Mouse (Mus musculus) forebrain, postnatal 0 days (tissue): ENCODE data around the gene Mrps12. TPM values are rescaled to one million over a fixed set of nuclear protein-coding genes. Genes with fewer than 3 reads are reported as not detected.
A peak's percentile ranks its signal among the peaks of the same experiment; 100 is the strongest.

Experiments
- ATAC-seq: fragments of 200-750 bp; cut with Nextera tagmentation; 2 replicates; pipeline ENCODE4 v1.8.0; 2017; ENCODE audit warnings: mild to moderate bottlenecking, moderate library complexity
- DNase-seq: peaks from one replicate; pipeline ENCODE4 v3.0.0-alpha.2; 2015
- H3K27ac ChIP-seq: fragments of 300-500 bp; sonication (generic); 2 replicates; pipeline ENCODE4 v1.5.1; 2014; ENCODE audit warnings: low read depth, mild to moderate bottlenecking, antibody characterized with exemption, low read length, moderate library complexity, mixed read lengths
- H3K27me3 ChIP-seq: fragments of 300-500 bp; sonication (generic); 2 replicates; pipeline ENCODE4 v1.6.1; 2014; ENCODE audit warnings: mild to moderate bottlenecking, low read length, mixed read lengths; ENCODE audit not compliant: insufficient read depth
- H3K36me3 ChIP-seq: fragments of 300-500 bp; sonication (generic); 2 replicates; pipeline ENCODE4 v1.6.1; 2014; ENCODE audit warnings: mild to moderate bottlenecking, moderate library complexity; ENCODE audit not compliant: insufficient read depth
- H3K4me1 ChIP-seq: fragments of 300-500 bp; sonication (generic); 2 replicates; pipeline ENCODE4 v1.6.1; 2014; ENCODE audit warnings: antibody characterized with exemption; ENCODE audit not compliant: insufficient read depth
- H3K4me2 ChIP-seq: fragments of 300-500 bp; sonication (generic); 2 replicates; pipeline ENCODE4 v1.6.1; 2014; ENCODE audit warnings: low read depth, mild to moderate bottlenecking, moderate library complexity
- H3K4me3 ChIP-seq: fragments of 300-500 bp; sonication (generic); 2 replicates; pipeline ENCODE4 v1.5.1; 2014; ENCODE audit warnings: low read depth, low read length, mixed read lengths
- H3K9ac ChIP-seq: fragments of 300-500 bp; sonication (generic); 2 replicates; pipeline ENCODE4 v1.6.1; 2014; ENCODE audit warnings: mild to moderate bottlenecking
- H3K9me3 ChIP-seq: fragments of 300-500 bp; sonication (generic); 2 replicates; pipeline ENCODE4 v1.6.1; 2016; ENCODE audit warnings: low read length
- CTCF ChIP-seq: sonication (generic); IDR thresholded peaks from 2 replicates; pipeline ENCODE4 v1.5.1; 2016; ENCODE audit warnings: antibody characterized with exemption, control low read depth, low read depth
- WGBS: fragments of 180-500 bp; shearing (Covaris S2); extraction: QIAGEN DNeasy Blood & Tissue Kit; methylation state at CpG from one replicate; pipeline ENCODE4 v1.1.7; 2014; 5-methylcytosine and 5-hydroxymethylcytosine counted together
- polyA plus RNA-seq: library from polyadenylated mRNA; unstranded; fragments of >200 nt; fragmentation: Nextera tagmentation; extraction: Ambion mirVana; gene quantifications from 2 replicates; pipeline ENCODE4 v1.2.1, GENCODE M21; 2015
- total RNA-seq: library from RNA; depleted of rRNA; stranded (reverse); fragments of >200 nt; gene quantifications from 2 replicates; pipeline ENCODE4 v1.2.3, GENCODE M21; 2014

The Mrps12 gene
- total and polyA plus RNA-seq, 2 experiments from 2014 or later: 48.6 to 101 TPM

DNA sequence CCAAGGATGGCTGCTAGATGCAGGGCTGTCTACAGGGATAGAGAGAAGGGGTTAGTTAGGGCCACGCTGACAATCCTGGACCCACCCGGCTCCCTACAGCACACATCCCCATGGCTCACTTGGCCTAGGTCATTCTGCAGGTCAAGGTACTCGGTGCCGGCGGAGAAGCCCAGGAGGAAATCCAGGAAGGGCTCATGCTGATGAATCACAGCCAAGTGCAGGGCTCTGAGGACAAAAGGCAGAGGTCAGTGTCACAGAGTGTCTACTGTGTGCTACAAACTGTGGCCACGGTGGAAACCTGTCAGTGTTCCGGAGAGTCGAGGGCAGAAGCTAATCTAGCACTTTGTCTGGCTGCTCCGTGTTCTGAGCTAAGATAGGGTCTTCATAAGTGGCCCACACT is 20.3 kb upstream of the Mrps12 start:
- ATAC-seq (no peak), DNase-seq (no peak)
- Histone ChIP-seq H3K9ac (no peak overlapping the region), H3K27ac (no peak overlapping the region), H3K4me1 (peaks cover 8% of the 10 kb centered on the region; the same call in 1 of the 2 replicates), H3K36me3 (peaks cover 37% of the 10 kb centered on the region), H3K27me3 (0 out of 2 replicates have a peak, but pooled peaks cover 1% of the 10 kb centered on the region), H3K4me2 (no peak overlapping the region), H3K4me3 (no peak overlapping the region), H3K9me3 (no peaks in the 10 kb centered on the region)
- no peak for TF ChIP-seq CTCF
- WGBS: 89% methylated on average over 9 of the region's 9 CpGs

DNA sequence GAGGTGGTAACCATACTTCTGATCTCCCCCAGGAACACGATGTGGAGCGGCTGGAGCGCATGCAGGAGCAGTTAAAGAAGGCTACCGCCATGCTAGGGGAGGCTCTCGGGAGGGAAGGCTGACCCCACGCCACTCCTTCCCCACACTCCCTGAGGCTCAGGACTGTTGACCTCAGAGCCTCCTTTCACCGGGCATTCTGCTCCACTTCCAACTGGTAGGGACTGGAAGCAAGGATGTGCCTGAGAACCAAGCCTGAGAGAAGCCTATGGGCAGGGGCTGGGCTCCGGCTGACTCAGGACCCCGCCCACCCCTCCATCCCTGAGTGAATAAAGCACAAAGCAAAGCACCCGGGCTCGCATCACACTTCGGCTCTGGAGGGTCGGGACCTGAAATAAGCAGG is 17.0 kb upstream of the Mrps12 start:
- Histone ChIP-seq H3K4me3 (no peak overlapping the region), H3K4me1 (no peaks in the 10 kb centered on the region), H3K27ac (no peak overlapping the region), H3K27me3 (peaks cover 5% of the 10 kb centered on the region; the same call in 1 of the 2 replicates), H3K36me3 (peaks cover 39% of the 10 kb centered on the region), H3K9me3 (no peaks in the 10 kb centered on the region), H3K9ac (no peak overlapping the region), H3K4me2 (no peak overlapping the region)
- ATAC-seq: no peak
- 79% methylated on average over 13 of the region's 13 CpGs for WGBS
- TF ChIP-seq CTCF: no peak
- no peak for DNase-seq

DNA sequence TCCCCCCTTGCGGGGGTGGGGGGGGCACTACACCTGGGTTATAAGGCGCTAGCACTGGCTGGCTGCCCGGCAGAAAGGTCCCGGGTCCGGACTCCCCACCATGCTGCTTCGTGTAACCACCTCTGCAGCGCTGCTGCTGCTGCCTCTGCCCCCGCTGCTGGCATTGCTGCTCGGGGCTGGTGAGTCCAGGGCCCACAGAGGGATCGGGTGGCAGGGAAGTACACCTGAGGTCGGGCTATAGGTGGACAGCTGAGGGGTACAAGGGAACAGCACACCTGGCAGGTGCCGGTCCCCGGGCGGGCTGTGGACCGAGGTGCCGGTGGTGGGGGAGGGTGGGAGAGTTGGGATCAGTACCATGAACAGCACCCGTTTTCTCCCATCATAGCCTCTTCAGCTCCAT is 14.5 kb upstream of the Mrps12 start, which contains the start of gene Ccer2:
Gene Ccer2, plus strand, starts transcription at position 96 of the 400 bp plus-strand sequence.
- ATAC-seq: no peak
- H3K9ac ChIP-seq: no peak within 1 kb of the TSS; the same call in 1 of the 2 replicates

DNA sequence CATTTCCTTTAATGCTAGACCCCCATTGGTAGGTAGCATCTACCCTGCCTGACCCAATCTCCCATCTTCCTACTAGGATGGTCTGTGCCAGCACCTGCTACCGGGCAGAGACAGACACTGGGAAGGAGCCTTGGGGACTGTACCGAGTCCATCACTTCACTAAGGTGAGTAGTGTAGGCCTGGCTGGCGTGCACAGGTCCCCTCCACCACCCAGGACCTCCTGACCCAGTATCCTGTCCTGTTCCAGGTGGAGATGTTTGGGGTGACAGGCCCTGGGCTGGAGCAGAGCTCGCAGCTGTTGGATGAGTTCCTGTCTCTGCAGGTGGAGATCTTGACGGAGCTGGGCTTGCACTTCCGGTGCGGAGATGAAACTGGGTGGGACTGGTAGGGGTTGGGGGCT is 8.3 kb upstream of the Mrps12 start:
- no peak for DNase-seq
- WGBS: 92% methylated on average over 7 of the region's 7 CpGs
- Histone ChIP-seq H3K9me3 (no peaks in the 10 kb centered on the region), H3K4me1 (no peaks in the 10 kb centered on the region), H3K36me3 (peaks cover 8% of the 10 kb centered on the region), H3K4me2 (no peak overlapping the region), H3K27me3 (no peaks in the 10 kb centered on the region), H3K9ac (no peak overlapping the region), H3K27ac (no peak overlapping the region), H3K4me3 (no peak overlapping the region)
- no peak for ATAC-seq
- TF ChIP-seq CTCF: no peak

More for the DNA sequence above, 14.5 kb upstream of the Mrps12 start, which contains the start of gene Ccer2:
- Histone ChIP-seq H3K4me1 (no peaks in the 10 kb centered on the region), H3K27me3 (peaks cover 5% of the 10 kb centered on the region; the same call in 1 of the 2 replicates), H3K36me3 (peaks cover 36% of the 10 kb centered on the region), H3K4me3 (no peak within 1 kb of the TSS), H3K4me2 (peak within 1 kb of the TSS; percentile 27; the same call in 1 of the 2 replicates), H3K27ac (no peak within 1 kb of the TSS), H3K9me3 (no peaks in the 10 kb centered on the region)
- no peak for TF ChIP-seq CTCF
- no peak for DNase-seq
- WGBS: 4% methylated on average over 17 of the region's 17 CpGs

DNA sequence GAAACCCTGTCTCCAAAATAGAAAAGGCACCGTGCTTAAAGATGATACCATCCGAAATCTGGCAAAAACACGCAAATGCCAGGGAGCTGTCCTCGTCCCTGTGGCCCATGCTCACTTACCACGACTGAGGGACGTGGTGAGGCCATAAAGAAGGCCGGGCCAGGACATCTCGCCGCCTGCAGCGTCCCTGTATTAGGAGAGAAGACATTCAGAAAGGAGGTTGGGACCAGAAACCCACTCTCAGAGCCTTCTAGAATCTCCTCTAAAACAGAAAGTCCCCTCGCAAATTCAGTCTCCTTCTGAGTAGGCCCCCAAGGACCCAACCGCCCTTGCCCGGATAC is 282 bp downstream of the Mrps12 start:
- Histone ChIP-seq H3K4me2 (peak overlapping the region; percentile 87), H3K9me3 (no peaks in the 10 kb centered on the region), H3K27me3 (no peaks in the 10 kb centered on the region), H3K9ac (peak overlapping the region; percentile 72), H3K4me1 (peaks cover 8% of the 10 kb centered on the region), H3K27ac (peak overlapping the region; percentile 80), H3K36me3 (no peaks in the 10 kb centered on the region; the same call in 1 of the 2 replicates), H3K4me3 (peak overlapping the region; percentile 61)
- DNase-seq (no peak), ATAC-seq (peak; percentile 8)
- no peak for TF ChIP-seq CTCF
- 1% methylated on average over 13 of the region's 13 CpGs for WGBS

DNA sequence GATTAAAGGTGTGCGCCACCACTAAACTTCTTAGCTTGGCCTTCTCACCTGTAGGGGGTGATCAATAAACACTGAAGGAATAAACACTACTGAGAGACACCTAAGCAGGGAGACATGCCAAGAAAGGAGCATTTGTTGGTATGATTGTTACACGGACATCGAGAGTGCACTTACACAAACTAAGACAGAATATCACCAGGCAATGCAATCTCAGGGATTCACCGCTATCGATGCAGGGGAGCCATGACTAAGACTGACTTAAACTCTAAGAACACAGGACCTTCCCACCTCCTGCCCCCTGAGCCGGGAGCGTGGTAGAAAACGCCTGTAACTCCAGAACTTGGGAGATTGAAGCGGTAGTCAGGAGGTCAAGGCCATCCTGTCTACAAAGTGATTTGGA is 671 bp downstream of the Mrps12 start:
- no peaks in the 10 kb centered on the region; the same call in 1 of the 2 replicates for H3K36me3 ChIP-seq
- peak overlapping the region; percentile 87 for H3K4me2 ChIP-seq
- peaks cover 8% of the 10 kb centered on the region for H3K4me1 ChIP-seq
- WGBS: 39% methylated on average over 9 of the region's 9 CpGs
- peak overlapping the region; percentile 80; the same call in 1 of the 2 replicates for H3K27ac ChIP-seq
- DNase-seq: no peak
- H3K27me3 ChIP-seq: no peaks in the 10 kb centered on the region
- ATAC-seq: no peak
- 0 out of 2 replicates have a peak, but pooled peaks have one; percentile 2 for TF ChIP-seq CTCF
- no peaks in the 10 kb centered on the region for H3K9me3 ChIP-seq
- H3K4me3 ChIP-seq: peak overlapping the region; percentile 61
- peak overlapping the region; percentile 72 for H3K9ac ChIP-seq

DNA sequence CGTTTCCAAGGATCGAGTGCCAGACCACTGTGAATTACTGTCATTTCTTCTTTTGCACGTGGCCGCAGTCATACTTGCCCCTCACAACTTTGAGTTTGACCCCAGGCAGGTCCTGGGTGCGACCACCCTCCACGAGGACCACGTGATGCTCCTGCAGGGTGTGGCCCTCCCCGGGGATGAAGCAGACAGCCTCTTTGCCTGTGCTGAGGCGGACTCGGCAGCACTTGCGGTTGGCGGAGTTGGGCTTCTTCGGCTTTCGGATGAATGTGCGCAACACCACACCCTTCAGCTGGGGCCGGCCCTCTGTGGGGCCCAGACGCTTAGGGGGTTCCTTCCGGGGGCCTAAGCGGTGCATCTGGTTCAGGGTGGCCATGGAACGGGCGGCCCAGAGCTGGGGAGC is 1.8 kb downstream of the Mrps12 start:
- H3K4me2 ChIP-seq: no peak overlapping the region

More for the DNA sequence above, 1.8 kb downstream of the Mrps12 start:
- WGBS: 94% methylated on average over 21 of the region's 21 CpGs
- TF ChIP-seq CTCF: no peak
- Histone ChIP-seq H3K9me3 (no peaks in the 10 kb centered on the region), H3K4me3 (no peak overlapping the region), H3K36me3 (no peaks in the 10 kb centered on the region; the same call in 1 of the 2 replicates), H3K9ac (no peak overlapping the region), H3K4me1 (peaks cover 8% of the 10 kb centered on the region), H3K27me3 (no peaks in the 10 kb centered on the region), H3K27ac (no peak overlapping the region)
- DNase-seq (no peak), ATAC-seq (no peak)
